Mouse (Mus musculus) lung, embryonic 15.5 days (tissue): ENCODE data around the gene Slamf1. TPM values are rescaled to one million over a fixed set of nuclear protein-coding genes. Genes with fewer than 3 reads are reported as not detected.

Source experiments
- ATAC-seq: fragments of 200-750 bp; cut with Nextera tagmentation; 2 replicates; pipeline ENCODE4 v1.8.0; 2017; ENCODE audit warnings: moderate number of reproducible peaks, borderline replicate concordance; ENCODE audit not compliant: low FRiP score, low TSS enrichment; ENCODE audit errors: extremely low read depth
- H3K27ac ChIP-seq: fragments of 300-500 bp; sonication (generic); 2 replicates; pipeline ENCODE4 v1.5.1; 2015; ENCODE audit warnings: moderate library complexity, mild to moderate bottlenecking, inconsistent platforms
- H3K27me3 ChIP-seq: fragments of 300-500 bp; sonication (generic); 2 replicates; pipeline ENCODE4 v1.6.1; 2015; ENCODE audit warnings: inconsistent platforms
- H3K36me3 ChIP-seq: fragments of 300-500 bp; sonication (generic); 2 replicates; pipeline ENCODE4 v1.6.1; 2015; ENCODE audit warnings: inconsistent platforms
- H3K4me1 ChIP-seq: fragments of 300-500 bp; sonication (generic); 2 replicates; pipeline ENCODE4 v1.6.1; 2015; ENCODE audit warnings: inconsistent platforms
- H3K4me2 ChIP-seq: fragments of 300-500 bp; sonication (generic); 2 replicates; pipeline ENCODE4 v1.6.1; 2015; ENCODE audit warnings: inconsistent platforms, mild to moderate bottlenecking, moderate library complexity
- H3K4me3 ChIP-seq: fragments of 300-500 bp; sonication (generic); 2 replicates; pipeline ENCODE4 v1.5.1; 2015; ENCODE audit warnings: mild to moderate bottlenecking, inconsistent platforms
- H3K9ac ChIP-seq: fragments of 300-500 bp; sonication (generic); 2 replicates; pipeline ENCODE4 v1.6.1; 2015; ENCODE audit warnings: inconsistent platforms
- H3K9me3 ChIP-seq: fragments of 300-500 bp; sonication (generic); 2 replicates; pipeline ENCODE4 v1.6.1; 2016; ENCODE audit warnings: inconsistent platforms
- WGBS: fragments of 180-500 bp; shearing (Covaris S2); methylation state at CpG from one replicate; pipeline ENCODE4 v1.1.7; 2015; 5-methylcytosine and 5-hydroxymethylcytosine counted together
- polyA plus RNA-seq: library from polyadenylated mRNA; unstranded; fragments of >200 nt; fragmentation: Nextera tagmentation; extraction: Ambion mirVana; gene quantifications from 2 replicates; pipeline ENCODE4 v1.2.1, GENCODE M21; 2015

Slamf1 gene
- 0.45 and 0.59 TPM in 2 replicates for polyA plus RNA-seq

- 17% methylated on average over 6 of the region's 6 CpGs for WGBS
- ATAC-seq, result no peak
Observed at GRCm38 (mm10) chr1:171766898-171767297, at the start of gene Slamf1. TSS of gene Slamf1 (plus strand) at chr1:171767127.

DNA sequence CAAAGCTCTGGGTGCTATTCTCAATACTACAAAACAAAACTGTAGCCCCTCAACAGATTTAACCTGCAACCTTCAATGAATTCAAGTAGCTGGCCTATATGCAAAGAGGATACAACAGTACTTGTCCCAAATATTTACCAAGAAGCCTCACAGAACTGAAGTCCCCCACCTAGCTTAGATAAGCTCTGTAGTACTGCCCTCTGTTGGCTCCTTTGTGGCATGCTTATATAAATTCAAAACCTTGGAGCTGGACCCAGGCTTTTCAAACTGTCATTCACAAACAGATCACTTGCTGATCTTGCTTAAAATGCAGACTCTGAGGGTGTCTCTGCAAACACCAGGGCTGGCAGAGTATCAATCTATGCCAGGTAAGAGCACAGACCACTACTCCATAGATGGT, 35.7 kb upstream of the Slamf1 start:
- Histone ChIP-seq H3K9me3 (no peaks in the 10 kb centered on the region; the same call in 1 of the 2 replicates), H3K27ac (no peak overlapping the region), H3K27me3 (no peaks in the 10 kb centered on the region), H3K4me2 (no peak overlapping the region), H3K9ac (no peak overlapping the region), H3K4me3 (no peak overlapping the region), H3K36me3 (no peaks in the 10 kb centered on the region), H3K4me1 (no peaks in the 10 kb centered on the region)
- no peak for ATAC-seq

More at GRCm38 (mm10) chr1:171766898-171767297, at the start of gene Slamf1:
- H3K27me3 ChIP-seq, result no peaks in the 10 kb centered on the region
- H3K36me3 ChIP-seq, result no peaks in the 10 kb centered on the region
- no peak within 1 kb of the TSS for H3K4me2 ChIP-seq
- H3K9ac ChIP-seq, result no peak within 1 kb of the TSS
- no peaks in the 10 kb centered on the region for H3K9me3 ChIP-seq
- no peaks in the 10 kb centered on the region for H3K4me1 ChIP-seq
- H3K27ac ChIP-seq, result no peak within 1 kb of the TSS
- H3K4me3 ChIP-seq, result no peak within 1 kb of the TSS

DNA sequence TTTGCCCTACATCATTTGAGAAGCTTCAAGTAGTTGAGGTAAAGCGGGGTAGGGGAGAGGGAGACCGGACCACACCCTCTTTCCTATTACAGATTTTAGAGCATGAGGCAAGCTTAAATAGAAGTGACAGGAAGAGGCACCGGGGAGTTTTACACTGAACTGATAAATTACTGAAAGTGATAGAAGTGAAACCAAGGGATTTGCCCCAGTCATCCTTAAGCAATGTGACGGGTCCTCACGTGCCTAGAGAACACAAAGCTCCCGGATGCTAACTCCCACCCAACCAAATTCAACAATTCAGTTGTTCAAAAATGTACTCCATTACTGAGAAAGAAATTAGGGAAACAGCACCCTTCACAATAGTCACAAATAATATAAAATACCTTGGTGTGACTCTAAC, 32.0 kb upstream of the Slamf1 start:
- WGBS, result 74% methylated on average over 6 of the region's 6 CpGs
- no peak for ATAC-seq
- H3K4me2 ChIP-seq, result no peak overlapping the region

GRCm38 (mm10) chr1:171748127-171748969, 18.6 kb upstream of the Slamf1 start:
- Histone ChIP-seq H3K4me3 (no peak overlapping the region), H3K27ac (no peak overlapping the region), H3K9me3 (no peaks in the 10 kb centered on the region), H3K27me3 (no peaks in the 10 kb centered on the region), H3K36me3 (no peaks in the 10 kb centered on the region), H3K9ac (no peak overlapping the region), H3K4me1 (no peaks in the 10 kb centered on the region), H3K4me2 (no peak overlapping the region)
- WGBS, result 61% methylated on average over 3 of the region's 3 CpGs
- ATAC-seq, result no peak

More for the DNA sequence above, 32.0 kb upstream of the Slamf1 start:
- H3K36me3 ChIP-seq, result no peaks in the 10 kb centered on the region
- no peak overlapping the region for H3K9ac ChIP-seq
- H3K4me1 ChIP-seq, result no peaks in the 10 kb centered on the region
- H3K4me3 ChIP-seq, result no peak overlapping the region
- no peak overlapping the region for H3K27ac ChIP-seq
- H3K9me3 ChIP-seq, result no peaks in the 10 kb centered on the region
- no peaks in the 10 kb centered on the region for H3K27me3 ChIP-seq

DNA sequence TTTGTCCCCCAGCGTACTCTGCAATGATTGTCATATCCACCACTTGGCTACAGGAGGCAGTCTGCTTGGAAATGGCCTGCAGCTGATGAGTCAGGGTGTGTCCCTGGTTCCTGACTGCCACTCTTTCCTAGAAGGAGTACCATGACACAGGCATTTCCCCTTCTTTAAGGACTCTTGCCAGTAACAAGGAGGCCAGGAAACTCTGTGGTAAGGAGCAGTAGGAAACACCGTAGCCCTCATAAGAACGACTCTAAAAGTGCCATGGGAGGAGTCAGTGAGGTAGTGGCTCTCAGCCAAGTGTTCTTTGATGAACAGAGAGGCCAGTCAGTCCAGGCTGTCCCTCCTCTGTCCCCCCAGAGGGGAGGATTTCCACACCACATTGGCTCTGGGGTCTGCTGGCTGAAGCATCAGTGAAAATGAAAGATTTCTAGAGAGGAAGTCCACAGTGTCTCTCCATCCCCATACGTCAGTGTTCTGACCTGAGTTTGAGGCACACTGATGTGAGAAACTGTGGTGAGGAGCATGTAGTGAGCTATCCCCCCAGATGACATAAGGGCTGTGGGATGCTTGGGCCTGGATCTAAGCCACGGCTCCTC, 5.0 kb upstream of the Slamf1 start:
- H3K27me3 ChIP-seq, result no peaks in the 10 kb centered on the region
- H3K9me3 ChIP-seq, result no peaks in the 10 kb centered on the region
- H3K4me3 ChIP-seq, result no peak overlapping the region
- no peak overlapping the region for H3K4me2 ChIP-seq
- no peak overlapping the region for H3K27ac ChIP-seq
- 43% methylated on average over 5 of the region's 5 CpGs for WGBS
- no peaks in the 10 kb centered on the region for H3K4me1 ChIP-seq
- H3K36me3 ChIP-seq, result no peaks in the 10 kb centered on the region
- H3K9ac ChIP-seq, result no peak overlapping the region
- ATAC-seq, result no peak; the same call in 1 of the 2 replicates

GRCm38 (mm10) chr1:171770996-171771395, 4.1 kb downstream of the Slamf1 start:
- H3K9me3 ChIP-seq, result no peaks in the 10 kb centered on the region
- no peak for ATAC-seq
- H3K36me3 ChIP-seq, result no peaks in the 10 kb centered on the region
- no peak overlapping the region for H3K9ac ChIP-seq
- H3K4me3 ChIP-seq, result no peak overlapping the region
- H3K4me1 ChIP-seq, result no peaks in the 10 kb centered on the region
- H3K27me3 ChIP-seq, result no peaks in the 10 kb centered on the region
- no peak overlapping the region for H3K27ac ChIP-seq
- no peak overlapping the region for H3K4me2 ChIP-seq
- 66% methylated on average over 6 of the region's 6 CpGs for WGBS

DNA sequence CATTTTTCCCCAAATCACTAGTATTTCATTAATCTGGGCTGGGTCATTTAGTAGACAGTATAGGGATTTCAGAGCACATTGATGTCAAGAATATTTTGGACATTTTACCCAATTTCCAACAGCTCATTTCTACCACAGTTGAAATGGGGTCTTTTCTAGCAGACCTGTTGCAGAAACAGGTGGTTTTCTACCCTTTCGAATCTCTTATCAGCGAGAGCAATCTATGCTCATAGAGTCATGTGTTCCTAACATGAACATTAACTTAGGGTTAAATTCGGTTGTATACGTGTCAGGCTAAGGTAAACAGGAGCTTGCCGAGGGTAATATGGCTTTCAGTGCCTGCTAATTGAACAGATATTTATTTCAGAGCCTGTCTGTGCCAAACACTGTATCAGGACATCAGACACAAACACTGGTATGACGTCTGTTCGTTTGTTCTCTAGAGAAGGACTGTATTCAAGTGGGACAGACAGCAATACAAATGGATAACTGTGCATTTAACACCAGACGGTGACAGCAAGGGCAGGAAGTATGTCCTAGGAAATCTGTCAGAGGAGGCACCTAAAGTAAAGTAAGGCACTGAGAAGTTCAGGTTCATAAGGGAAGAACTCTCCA, 5.3 kb downstream of the Slamf1 start:
- no peak overlapping the region for H3K27ac ChIP-seq
- H3K4me3 ChIP-seq, result no peak overlapping the region
- no peaks in the 10 kb centered on the region for H3K36me3 ChIP-seq
- no peak overlapping the region for H3K9ac ChIP-seq
- H3K9me3 ChIP-seq, result no peaks in the 10 kb centered on the region
- no peak overlapping the region for H3K4me2 ChIP-seq
- no peak for ATAC-seq
- H3K4me1 ChIP-seq, result no peaks in the 10 kb centered on the region
- no peaks in the 10 kb centered on the region for H3K27me3 ChIP-seq
- WGBS, result 59% methylated on average over 8 of the region's 8 CpGs

- no peak overlapping the region for H3K9ac ChIP-seq
- ATAC-seq, result no peak
- H3K4me3 ChIP-seq, result no peak overlapping the region
- H3K27me3 ChIP-seq, result no peaks in the 10 kb centered on the region
- no peaks in the 10 kb centered on the region for H3K36me3 ChIP-seq
- H3K4me2 ChIP-seq, result no peak overlapping the region
- 58% methylated on average over 10 of the region's 10 CpGs for WGBS
- no peak overlapping the region for H3K27ac ChIP-seq
- H3K4me1 ChIP-seq, result no peaks in the 10 kb centered on the region
- no peaks in the 10 kb centered on the region for H3K9me3 ChIP-seq
Observed at GRCm38 (mm10) chr1:171773232-171773989, 6.5 kb downstream of the Slamf1 start.

DNA sequence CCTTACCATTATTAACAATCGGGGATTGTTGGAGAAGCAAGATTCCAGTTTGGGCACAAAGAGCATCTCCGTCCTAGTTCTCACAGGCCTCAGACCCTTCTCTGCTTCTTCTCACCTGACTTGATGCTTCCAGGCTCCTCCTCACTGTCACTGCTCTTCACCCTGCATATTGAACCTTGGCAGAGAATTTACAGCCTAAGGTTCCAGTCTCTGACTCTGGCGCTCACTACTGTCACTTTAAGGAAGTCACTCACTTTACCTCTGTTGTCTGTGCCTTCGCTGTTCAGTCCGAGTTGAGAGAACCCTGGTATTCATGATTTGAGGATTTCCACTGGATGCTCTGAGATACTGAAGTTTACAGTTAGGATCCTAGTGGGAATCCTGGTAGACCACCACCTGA, 7.3 kb downstream of the Slamf1 start:
- H3K4me2 ChIP-seq, result no peak overlapping the region
- H3K9me3 ChIP-seq, result no peaks in the 10 kb centered on the region
- no peak overlapping the region for H3K4me3 ChIP-seq
- H3K27me3 ChIP-seq, result no peaks in the 10 kb centered on the region
- H3K4me1 ChIP-seq, result no peaks in the 10 kb centered on the region
- no peak overlapping the region for H3K27ac ChIP-seq
- H3K36me3 ChIP-seq, result no peaks in the 10 kb centered on the region
- H3K9ac ChIP-seq, result no peak overlapping the region
- 79% methylated on average over 5 of the region's 5 CpGs for WGBS
- ATAC-seq, result no peak

DNA sequence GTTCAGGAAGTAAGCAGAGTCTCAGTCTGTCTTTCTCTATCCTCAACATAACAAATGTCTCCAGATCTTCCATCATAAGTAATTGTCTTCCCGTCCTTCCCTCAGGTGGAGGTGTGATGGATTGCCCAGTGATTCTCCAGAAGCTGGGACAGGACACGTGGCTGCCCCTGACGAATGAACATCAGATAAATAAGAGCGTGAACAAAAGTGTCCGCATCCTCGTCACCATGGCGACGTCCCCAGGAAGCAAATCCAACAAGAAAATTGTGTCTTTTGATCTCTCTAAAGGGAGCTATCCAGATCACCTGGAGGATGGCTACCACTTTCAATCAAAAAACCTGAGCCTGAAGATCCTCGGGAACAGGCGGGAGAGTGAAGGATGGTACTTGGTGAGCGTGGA, 7.8 kb downstream of the Slamf1 start:
- Histone ChIP-seq H3K9me3 (no peaks in the 10 kb centered on the region), H3K36me3 (no peaks in the 10 kb centered on the region), H3K27me3 (no peaks in the 10 kb centered on the region), H3K27ac (no peak overlapping the region), H3K4me3 (no peak overlapping the region), H3K4me1 (no peaks in the 10 kb centered on the region), H3K9ac (no peak overlapping the region), H3K4me2 (no peak overlapping the region)
- ATAC-seq, result no peak
- WGBS, result 55% methylated on average over 11 of the region's 11 CpGs

DNA sequence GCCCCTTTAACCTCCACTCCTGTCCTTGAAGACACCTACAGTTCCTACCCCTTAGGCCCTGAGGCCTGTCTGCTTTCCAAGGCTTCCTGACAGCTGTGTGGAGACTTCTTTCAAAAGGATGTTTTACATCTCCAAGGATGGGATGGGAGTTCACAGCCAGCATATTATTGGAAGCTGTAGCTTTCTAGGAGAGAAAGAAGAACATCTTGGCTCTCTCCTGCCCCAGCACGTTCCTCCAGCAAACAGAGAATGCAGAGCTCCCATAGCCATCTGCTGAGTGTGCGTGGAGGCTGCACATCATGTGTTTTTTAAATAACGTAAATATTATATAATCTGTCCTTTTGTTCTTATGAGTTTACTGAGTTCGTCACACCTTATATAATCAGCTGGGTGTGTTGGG, 8.9 kb downstream of the Slamf1 start:
- ATAC-seq, result no peak
- H3K9ac ChIP-seq, result no peak overlapping the region
- no peaks in the 10 kb centered on the region for H3K27me3 ChIP-seq
- H3K9me3 ChIP-seq, result no peaks in the 10 kb centered on the region
- H3K4me3 ChIP-seq, result no peak overlapping the region
- H3K4me2 ChIP-seq, result no peak overlapping the region
- no peaks in the 10 kb centered on the region for H3K36me3 ChIP-seq
- WGBS, result 62% methylated on average over 4 of the region's 4 CpGs
- no peak overlapping the region for H3K27ac ChIP-seq
- H3K4me1 ChIP-seq, result no peaks in the 10 kb centered on the region
